Mouse (Mus musculus): ENCODE data around the gene Gm45785. TPM values are rescaled to one million over a fixed set of nuclear protein-coding genes. Genes with fewer than 3 reads are reported as not detected.

Gene Gm45785
- polyA plus RNA-seq, 1 experiment from 2014 or later = not detected

- WGBS = 79% methylated on average over 10 of the region's 10 CpGs
- Histone ChIP-seq H3K9me3 (ENCODE audit: control insufficient read depth) (no peaks in the 10 kb centered on the region), H3K4me1 (replicated peaks; ENCODE audit: control insufficient read depth, insufficient read depth, low read length) (no peaks in the 10 kb centered on the region), H3K9ac (ENCODE audit: low read depth, low read length) (no peak overlapping the region), H3K36me3 (ENCODE audit: control insufficient read depth, insufficient read depth) (peaks cover 4% of the 10 kb centered on the region), H3K4me2 (replicated peaks; ENCODE audit: low read depth) (no peak overlapping the region), H3K27me3 (replicated peaks; ENCODE audit: control insufficient read depth, insufficient read depth, low read length) (no peaks in the 10 kb centered on the region; the same call in 1 of the 2 replicates), H3K4me3 (ENCODE audit: low read depth, low read length) (no peak overlapping the region), H3K27ac (ENCODE audit: low read depth, low read length) (no peak overlapping the region)
- ATAC-seq = no peak
- no peak for TF ChIP-seq CTCF (IDR thresholded peaks at IDR 0.05; ENCODE audit: low read depth)
Observed at GRCm38 (mm10) chr7:140846676-140847075, 9.5 kb downstream of the Gm45785 start.

- Histone ChIP-seq H3K27ac (ENCODE audit: low read depth, low read length) (no peak overlapping the region), H3K9ac (ENCODE audit: low read depth, low read length) (no peak overlapping the region), H3K27me3 (replicated peaks; ENCODE audit: control insufficient read depth, insufficient read depth, low read length) (no peaks in the 10 kb centered on the region; the same call in 1 of the 2 replicates), H3K4me2 (replicated peaks; ENCODE audit: low read depth) (no peak overlapping the region), H3K4me3 (ENCODE audit: low read depth, low read length) (no peak overlapping the region), H3K9me3 (ENCODE audit: control insufficient read depth) (no peaks in the 10 kb centered on the region), H3K36me3 (ENCODE audit: control insufficient read depth, insufficient read depth) (no peaks in the 10 kb centered on the region), H3K4me1 (replicated peaks; ENCODE audit: control insufficient read depth, insufficient read depth, low read length) (no peaks in the 10 kb centered on the region)
- ATAC-seq = no peak
- TF ChIP-seq CTCF (IDR thresholded peaks at IDR 0.05; ENCODE audit: low read depth) = peak; percentile 40
- WGBS = 62% methylated on average over 4 of the region's 4 CpGs
Observed at GRCm38 (mm10) chr7:140845683-140846082, 10.4 kb downstream of the Gm45785 start.

DNA sequence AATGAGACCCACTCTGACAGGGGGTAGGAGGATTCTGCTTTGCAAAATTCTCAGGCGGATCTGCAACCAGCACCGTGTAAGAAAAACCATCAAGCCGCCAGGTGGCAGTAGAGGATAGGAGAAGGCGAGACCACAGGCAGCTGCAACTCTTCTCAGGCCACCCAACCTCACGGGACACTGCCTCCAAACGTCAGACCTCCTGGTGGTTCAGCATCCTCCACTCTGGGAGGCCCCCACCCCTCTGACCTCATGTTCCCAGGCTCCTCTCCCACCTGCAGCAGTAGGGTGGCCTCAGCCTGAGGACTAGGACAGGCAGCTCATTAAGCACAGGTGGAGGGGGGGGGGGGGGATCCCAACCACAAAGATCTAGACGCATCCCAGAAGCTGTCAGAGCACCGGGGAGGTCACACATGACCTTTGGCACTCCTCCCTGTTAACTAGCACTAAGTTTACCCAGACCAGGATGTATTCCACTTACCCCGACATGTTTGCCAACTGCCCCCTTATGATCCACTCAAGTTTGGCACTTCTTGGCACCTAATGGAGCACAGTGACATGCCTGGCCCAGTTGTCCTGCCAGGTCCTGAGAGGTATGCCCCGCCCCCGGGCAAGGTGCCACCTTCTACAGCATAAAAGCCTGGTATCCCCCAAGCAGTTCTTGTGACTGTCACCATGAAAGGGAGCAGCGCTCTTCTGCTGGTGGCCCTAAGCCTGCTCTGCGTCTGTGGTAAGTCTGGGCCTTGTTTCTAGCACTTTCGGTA, 11.0 kb downstream of the Gm45785 start, which contains the start of gene Scgb1c1:
Scgb1c1 (plus strand) TSS at position 643 of the 761 bp plus-strand sequence.
- no peaks in the 10 kb centered on the region for H3K36me3 ChIP-seq (ENCODE audit: control insufficient read depth, insufficient read depth)
- 27% methylated on average over 14 of the region's 14 CpGs for WGBS
- peak; percentile 96 for TF ChIP-seq CTCF (IDR thresholded peaks at IDR 0.05; ENCODE audit: low read depth)
- no peak within 1 kb of the TSS for H3K4me2 ChIP-seq (replicated peaks; ENCODE audit: low read depth)
- peak; percentile 70 for ATAC-seq
- no peak within 1 kb of the TSS for H3K4me3 ChIP-seq (ENCODE audit: low read depth, low read length)
- H3K27me3 ChIP-seq (replicated peaks; ENCODE audit: control insufficient read depth, insufficient read depth, low read length) = no peaks in the 10 kb centered on the region; the same call in 1 of the 2 replicates
- H3K9ac ChIP-seq (ENCODE audit: low read depth, low read length) = no peak within 1 kb of the TSS
- no peaks in the 10 kb centered on the region for H3K9me3 ChIP-seq (ENCODE audit: control insufficient read depth)
- H3K4me1 ChIP-seq (replicated peaks; ENCODE audit: control insufficient read depth, insufficient read depth, low read length) = no peaks in the 10 kb centered on the region
- no peak within 1 kb of the TSS for H3K27ac ChIP-seq (ENCODE audit: low read depth, low read length)

DNA sequence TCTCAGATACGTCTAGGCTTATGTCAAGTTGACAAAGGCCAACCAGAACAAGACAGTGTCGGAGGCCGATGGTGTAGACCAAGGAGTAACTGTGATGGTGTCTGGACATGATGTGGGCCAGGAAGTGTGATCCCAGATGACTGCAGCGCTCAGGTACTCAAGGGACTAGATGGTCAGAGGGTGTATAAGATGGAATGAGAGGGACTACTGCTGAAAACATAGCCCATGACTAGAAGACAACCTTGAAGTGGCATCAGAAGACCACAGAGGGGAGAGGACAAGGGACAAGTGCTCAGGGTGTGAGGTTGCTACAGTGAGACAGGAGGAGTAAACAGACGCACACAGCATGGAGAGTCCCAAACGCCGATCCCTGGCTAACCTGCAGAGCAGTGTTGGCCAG, 12.3 kb downstream of the Gm45785 start:
- H3K4me1 ChIP-seq (replicated peaks; ENCODE audit: control insufficient read depth, insufficient read depth, low read length) = no peaks in the 10 kb centered on the region
- H3K4me3 ChIP-seq (ENCODE audit: low read depth, low read length) = no peak overlapping the region
- no peak overlapping the region for H3K9ac ChIP-seq (ENCODE audit: low read depth, low read length)
- H3K27me3 ChIP-seq (replicated peaks; ENCODE audit: control insufficient read depth, insufficient read depth, low read length) = no peaks in the 10 kb centered on the region; the same call in 1 of the 2 replicates
- H3K36me3 ChIP-seq (ENCODE audit: control insufficient read depth, insufficient read depth) = no peaks in the 10 kb centered on the region
- ATAC-seq = no peak
- no peak for TF ChIP-seq CTCF (IDR thresholded peaks at IDR 0.05; ENCODE audit: low read depth)
- H3K27ac ChIP-seq (ENCODE audit: low read depth, low read length) = no peak overlapping the region
- no peaks in the 10 kb centered on the region for H3K9me3 ChIP-seq (ENCODE audit: control insufficient read depth)
- WGBS = 69% methylated on average over 7 of the region's 7 CpGs
- no peak overlapping the region for H3K4me2 ChIP-seq (replicated peaks; ENCODE audit: low read depth)

GRCm38 (mm10) chr7:140840750-140841735, 15.1 kb downstream of the Gm45785 start:
- H3K4me1 ChIP-seq (replicated peaks; ENCODE audit: control insufficient read depth, insufficient read depth, low read length) = 0 out of 2 replicates have a peak, but pooled peaks cover under 1% of the 10 kb centered on the region

GRCm38 (mm10) chr7:140839556-140839955, 16.6 kb downstream of the Gm45785 start:
- Histone ChIP-seq H3K27ac (ENCODE audit: low read depth, low read length) (no peak overlapping the region), H3K4me3 (ENCODE audit: low read depth, low read length) (no peak overlapping the region), H3K36me3 (ENCODE audit: control insufficient read depth, insufficient read depth) (no peaks in the 10 kb centered on the region), H3K9me3 (ENCODE audit: control insufficient read depth) (no peaks in the 10 kb centered on the region), H3K4me1 (replicated peaks; ENCODE audit: control insufficient read depth, insufficient read depth, low read length) (0 out of 2 replicates have a peak, but pooled peaks cover 3% of the 10 kb centered on the region), H3K4me2 (replicated peaks; ENCODE audit: low read depth) (no peak overlapping the region), H3K27me3 (replicated peaks; ENCODE audit: control insufficient read depth, insufficient read depth, low read length) (no peaks in the 10 kb centered on the region), H3K9ac (ENCODE audit: low read depth, low read length) (no peak overlapping the region)
- WGBS = 62% methylated on average over 5 of the region's 5 CpGs
- no peak for TF ChIP-seq CTCF (IDR thresholded peaks at IDR 0.05; ENCODE audit: low read depth)
- ATAC-seq = no peak

More at GRCm38 (mm10) chr7:140840750-140841735, 15.1 kb downstream of the Gm45785 start:
- Histone ChIP-seq H3K36me3 (ENCODE audit: control insufficient read depth, insufficient read depth) (no peaks in the 10 kb centered on the region), H3K4me3 (ENCODE audit: low read depth, low read length) (no peak overlapping the region), H3K27ac (ENCODE audit: low read depth, low read length) (no peak overlapping the region), H3K9me3 (ENCODE audit: control insufficient read depth) (no peaks in the 10 kb centered on the region), H3K9ac (ENCODE audit: low read depth, low read length) (no peak overlapping the region), H3K27me3 (replicated peaks; ENCODE audit: control insufficient read depth, insufficient read depth, low read length) (no peaks in the 10 kb centered on the region; the same call in 1 of the 2 replicates), H3K4me2 (replicated peaks; ENCODE audit: low read depth) (peak overlapping the region; percentile 44)
- WGBS = 30% methylated on average over 19 of the region's 19 CpGs
- no peak; the same call in 1 of the 2 replicates for ATAC-seq
- TF ChIP-seq CTCF (IDR thresholded peaks at IDR 0.05; ENCODE audit: low read depth) = no peak
